Mouse (Mus musculus) megakaryocyte, embryonic 14.5 days (primary cell): ENCODE measurements at regions not wholly inside any gene's neighbourhood (a gene's known extent, or its start where the extent isn't known, plus 50 kb on each side); places are given as distances from the start of the nearest gene placed in this dataset.

Experiments
- H3K27me3 ChIP-seq: replicated peaks from 2 replicates; pipeline ENCODE3; 2012; ENCODE audit warnings: inconsistent platforms
- H3K36me3 ChIP-seq: replicated peaks from 2 replicates; pipeline ENCODE3; 2012; ENCODE audit warnings: low read length, inconsistent platforms, mixed read lengths
- H3K4me1 ChIP-seq: 2 replicates; pipeline ENCODE4 v1.6.1; 2012; ENCODE audit warnings: inconsistent platforms
- H3K4me3 ChIP-seq: replicated peaks from 2 replicates; pipeline ENCODE3; 2012; ENCODE audit warnings: moderate library complexity, mild to moderate bottlenecking, inconsistent platforms
- H3K9me3 ChIP-seq: 2 replicates; pipeline ENCODE4 v1.6.1; 2012; ENCODE audit warnings: inconsistent platforms
- FLI1 ChIP-seq: IDR thresholded peaks from 2 replicates; pipeline ENCODE4 v1.6.1; 2012; ENCODE audit warnings: low read length, inconsistent platforms, mixed read lengths
- GATA1 ChIP-seq: IDR thresholded peaks from 3 replicates; pipeline ENCODE4 v1.6.1; 2012; ENCODE audit warnings: mixed read lengths, low read length, inconsistent platforms, borderline replicate concordance

- TF ChIP-seq FLI1 (no peak), GATA1 (no peak)
- H3K9me3 ChIP-seq = no peaks in the 10 kb centered on the region
- peaks cover 6% of the 10 kb centered on the region for H3K4me1 ChIP-seq
- no peaks in the 10 kb centered on the region for H3K36me3 ChIP-seq
- H3K27me3 ChIP-seq = no peaks in the 10 kb centered on the region
- no peak overlapping the region for H3K4me3 ChIP-seq
Measured at GRCm38 (mm10) chr5:16424745-16425144, 128.6 kb upstream of the Hgf start.

- Histone ChIP-seq H3K4me3 (no peak overlapping the region), H3K36me3 (no peaks in the 10 kb centered on the region), H3K9me3 (no peaks in the 10 kb centered on the region), H3K27me3 (no peaks in the 10 kb centered on the region), H3K4me1 (peaks cover 6% of the 10 kb centered on the region)
- no peak for TF ChIP-seq GATA1
- no peak for TF ChIP-seq FLI1
Measured at GRCm38 (mm10) chr5:16425302-16425701, 128.0 kb upstream of the Hgf start.

- no peak for TF ChIP-seq GATA1
- no peak for TF ChIP-seq FLI1
- H3K9me3 ChIP-seq = no peaks in the 10 kb centered on the region
Measured at GRCm38 (mm10) chr5:16426306-16426705, 127.0 kb upstream of the Hgf start.

GRCm38 (mm10) chr5:16434586-16434985, 118.7 kb upstream of the Hgf start:
- Histone ChIP-seq H3K4me3 (no peak overlapping the region), H3K9me3 (no peaks in the 10 kb centered on the region), H3K27me3 (no peaks in the 10 kb centered on the region), H3K36me3 (no peaks in the 10 kb centered on the region), H3K4me1 (peaks cover 9% of the 10 kb centered on the region)
- no peak for TF ChIP-seq FLI1
- TF ChIP-seq GATA1 = no peak

More at GRCm38 (mm10) chr5:16426306-16426705, 127.0 kb upstream of the Hgf start:
- no peaks in the 10 kb centered on the region for H3K36me3 ChIP-seq
- H3K4me3 ChIP-seq = no peak overlapping the region
- no peaks in the 10 kb centered on the region for H3K27me3 ChIP-seq
- peaks cover 7% of the 10 kb centered on the region for H3K4me1 ChIP-seq

- H3K36me3 ChIP-seq = no peaks in the 10 kb centered on the region
- 0 out of 2 replicates have a peak, but pooled peaks cover 4% of the 10 kb centered on the region for H3K4me1 ChIP-seq
- TF ChIP-seq FLI1 (no peak), GATA1 (no peak)
Measured at GRCm38 (mm10) chr5:16445056-16445455, 108.2 kb upstream of the Hgf start.

GRCm38 (mm10) chr5:16446977-16447376, 106.3 kb upstream of the Hgf start:
- TF ChIP-seq FLI1 = no peak
- Histone ChIP-seq H3K9me3 (peaks cover 5% of the 10 kb centered on the region; the same call in 1 of the 2 replicates), H3K4me3 (no peak overlapping the region), H3K4me1 (0 out of 2 replicates have a peak, but pooled peaks cover 3% of the 10 kb centered on the region), H3K36me3 (no peaks in the 10 kb centered on the region), H3K27me3 (no peaks in the 10 kb centered on the region)

More at GRCm38 (mm10) chr5:16445056-16445455, 108.2 kb upstream of the Hgf start:
- no peaks in the 10 kb centered on the region for H3K27me3 ChIP-seq
- H3K9me3 ChIP-seq = peaks cover 5% of the 10 kb centered on the region; the same call in 1 of the 2 replicates
- H3K4me3 ChIP-seq = no peak overlapping the region

- Histone ChIP-seq H3K4me1 (peaks cover 9% of the 10 kb centered on the region), H3K9me3 (no peaks in the 10 kb centered on the region), H3K27me3 (no peaks in the 10 kb centered on the region), H3K36me3 (no peaks in the 10 kb centered on the region), H3K4me3 (no peak overlapping the region)
- TF ChIP-seq GATA1 (no peak), FLI1 (no peak)
Measured at GRCm38 (mm10) chr5:16461795-16462194, 91.5 kb upstream of the Hgf start.

GRCm38 (mm10) chr5:16466266-16466665, 87.0 kb upstream of the Hgf start:
- TF ChIP-seq GATA1 (no peak), FLI1 (no peak)
- Histone ChIP-seq H3K4me3 (no peak overlapping the region), H3K27me3 (no peaks in the 10 kb centered on the region), H3K9me3 (no peaks in the 10 kb centered on the region), H3K36me3 (no peaks in the 10 kb centered on the region), H3K4me1 (peaks cover 42% of the 10 kb centered on the region)

- Histone ChIP-seq H3K4me3 (no peak overlapping the region), H3K36me3 (no peaks in the 10 kb centered on the region), H3K27me3 (no peaks in the 10 kb centered on the region), H3K9me3 (no peaks in the 10 kb centered on the region), H3K4me1 (peaks cover 52% of the 10 kb centered on the region)
- TF ChIP-seq GATA1 (no peak), FLI1 (no peak)
Measured at GRCm38 (mm10) chr5:16468560-16468959, 84.7 kb upstream of the Hgf start.

- Histone ChIP-seq H3K4me1 (peaks cover 52% of the 10 kb centered on the region), H3K36me3 (no peaks in the 10 kb centered on the region), H3K9me3 (no peaks in the 10 kb centered on the region), H3K27me3 (no peaks in the 10 kb centered on the region), H3K4me3 (no peak overlapping the region)
- TF ChIP-seq GATA1 (no peak), FLI1 (no peak)
Measured at GRCm38 (mm10) chr5:16469221-16469620, 84.1 kb upstream of the Hgf start.
